Mouse (Mus musculus) ES-E14 (cell line): ENCODE measurements around the gene Rap1gap. TPM values are rescaled to one million over a fixed set of nuclear protein-coding genes. Genes with fewer than 3 reads are reported as not detected.

Source experiments
- DNase-seq: peaks from one replicate; pipeline ENCODE4 v3.0.0-alpha.2; 2013; ENCODE audit warnings: low read depth, low spot score
- H3K27ac ChIP-seq: 2 replicates; pipeline ENCODE4 v1.5.1; 2012; ENCODE audit warnings: low read depth, mild to moderate bottlenecking, low read length, moderate library complexity, mixed read lengths; ENCODE audit not compliant: poor library complexity, insufficient read depth, severe bottlenecking
- H3K36me3 ChIP-seq: 2 replicates; pipeline ENCODE4 v1.6.1; 2012; ENCODE audit warnings: mild to moderate bottlenecking, low read length, moderate library complexity, mixed read lengths; ENCODE audit not compliant: control insufficient read depth, poor library complexity, insufficient read depth, severe bottlenecking
- H3K4me1 ChIP-seq, 2 experiments: fragments of 150-350 bp in 1 of 2; sonication (generic) in 1 of 2; 2 replicates each; pipeline ENCODE4 v1.6.1; 2012; ENCODE audit warnings: low read length in 2 of 2, mild to moderate bottlenecking in 1 of 2, mixed read lengths in 1 of 2; ENCODE audit not compliant: control insufficient read depth in 2 of 2, insufficient read depth in 2 of 2, poor library complexity in 1 of 2
- H3K4me3 ChIP-seq, 2 experiments: fragments of 150-350 bp in 1 of 2; sonication (generic) in 1 of 2; 2 replicates each; pipeline ENCODE4 v1.5.1; 2012; ENCODE audit warnings: low read length in 2 of 2, low read depth in 1 of 2, mild to moderate bottlenecking in 1 of 2, mixed read lengths in 1 of 2; ENCODE audit not compliant: insufficient read depth in 1 of 2, poor library complexity in 1 of 2, severe bottlenecking in 1 of 2
- H3K9ac ChIP-seq: 2 replicates; pipeline ENCODE4 v1.6.1; 2012; ENCODE audit warnings: low read depth, mild to moderate bottlenecking, low read length, mixed read lengths; ENCODE audit not compliant: poor library complexity, insufficient read depth, severe bottlenecking
- H3K9me3 ChIP-seq: fragments of 150-350 bp; sonication (generic); 2 replicates; pipeline ENCODE4 v1.6.1; 2012; ENCODE audit warnings: low read depth, mild to moderate bottlenecking, low read length; ENCODE audit not compliant: control insufficient read depth, insufficient read depth
- CHD2 ChIP-seq: IDR thresholded peaks from 2 replicates; pipeline ENCODE4 v1.6.1; 2014; ENCODE audit warnings: mild to moderate bottlenecking, low read depth, low read length, inconsistent platforms
- HCFC1 ChIP-seq: IDR thresholded peaks from 2 replicates; pipeline ENCODE4 v1.6.1; 2012; ENCODE audit warnings: low read length, inconsistent platforms, borderline replicate concordance; ENCODE audit not compliant: insufficient read depth
- MAFK ChIP-seq: IDR thresholded peaks from 2 replicates; pipeline ENCODE4 v1.6.1; 2014; ENCODE audit warnings: mild to moderate bottlenecking, low read depth, low read length, inconsistent platforms; ENCODE audit not compliant: insufficient read depth
- ZC3H11A ChIP-seq: IDR thresholded peaks from 2 replicates; pipeline ENCODE4 v1.6.1; 2012; ENCODE audit warnings: low read depth, mild to moderate bottlenecking, inconsistent platforms, low read length, borderline replicate concordance
- ZNF384 ChIP-seq: IDR thresholded peaks from 2 replicates; pipeline ENCODE4 v1.6.1; 2012; ENCODE audit warnings: low read depth, low read length, inconsistent platforms
- in situ Hi-C, 2 experiments: fragments of 600-800 bp; cut with MboI; formaldehyde crosslinking; loops; one replicate each; pipeline ENCODE4 v1.15.1; 2025; ENCODE audit warnings: low sequenced_read_pairs in 2 of 2, inconsistent platforms in 1 of 2; ENCODE audit not compliant: unreplicated experiment in 2 of 2
- total RNA-seq: library from RNA; depleted of rRNA; stranded (reverse); fragments of 300-350 nt; gene quantifications from 2 replicates; pipeline ENCODE4 v1.2.3, GENCODE M21; 2012

Rap1gap gene
- total RNA-seq, 1 experiment, result 13.4 TPM

DNA sequence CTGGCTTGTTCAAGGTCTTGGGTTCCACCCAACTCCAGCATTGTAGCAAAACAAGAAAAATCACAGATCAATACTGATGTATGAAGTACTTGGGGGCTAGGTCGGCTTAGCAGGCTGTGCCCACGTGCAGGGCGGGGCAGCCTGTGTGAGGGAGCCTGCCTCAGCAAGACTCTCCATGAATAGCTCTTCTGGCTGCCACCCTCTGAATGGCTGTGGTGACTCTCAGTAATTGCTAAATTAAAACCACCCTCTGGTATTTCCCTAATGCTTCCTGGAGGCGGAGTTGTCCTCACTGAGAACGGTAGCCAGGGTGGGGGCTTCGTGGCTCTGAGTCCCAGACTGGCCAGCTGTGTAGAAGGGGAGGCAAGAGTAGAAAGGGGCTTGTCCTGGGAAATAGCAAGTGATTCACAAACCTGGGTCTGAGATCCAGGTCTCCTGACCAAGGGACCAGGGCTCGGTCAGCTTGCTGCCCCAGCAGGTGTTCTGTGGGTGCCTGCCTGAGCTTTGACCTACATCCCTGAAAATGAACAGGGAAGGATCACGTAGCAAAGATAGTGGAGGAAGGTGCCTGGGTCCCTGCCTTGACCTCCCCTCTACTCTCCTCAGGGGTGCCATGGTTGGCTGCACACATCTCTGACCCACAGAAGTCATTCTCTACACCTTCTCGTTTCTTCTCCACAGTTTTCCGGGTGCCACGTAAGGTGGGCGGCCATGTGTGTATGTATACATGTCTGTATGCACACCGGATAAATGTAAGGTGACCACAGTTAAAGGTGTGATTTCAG, 12.4 kb downstream of the Rap1gap start:
- in situ Hi-C loops, result no loop called here
- H3K4me1 ChIP-seq, result peaks cover 0 to 7% of the 10 kb centered on the region in 2 experiments; a peak in 2 of 4 replicates
- no peak for DNase-seq

GRCm38 (mm10) chr4:137677906-137678305, 13.4 kb downstream of the Rap1gap start:
- Histone ChIP-seq H3K4me1 (peaks cover 0 to 14% of the 10 kb centered on the region in 2 experiments; a peak in 2 of 4 replicates), H3K36me3 (no peaks in the 10 kb centered on the region), H3K27ac (no peak overlapping the region), H3K9ac (no peak overlapping the region), H3K9me3 (no peaks in the 10 kb centered on the region), H3K4me3 (no peak overlapping the region)
- no peak for DNase-seq
- in situ Hi-C loops, result no loop called here
- no peak for TF ChIP-seq ZC3H11A
- no peak for TF ChIP-seq ZNF384
- no peak for TF ChIP-seq HCFC1
- TF ChIP-seq MAFK, result no peak
- TF ChIP-seq CHD2, result no peak

More for the DNA sequence above, 12.4 kb downstream of the Rap1gap start:
- Histone ChIP-seq H3K36me3 (no peaks in the 10 kb centered on the region), H3K27ac (no peak overlapping the region), H3K9ac (no peak overlapping the region), H3K9me3 (no peaks in the 10 kb centered on the region), H3K4me3 (no peak overlapping the region)
- TF ChIP-seq ZNF384 (no peak), ZC3H11A (no peak), CHD2 (no peak), HCFC1 (no peak), MAFK (no peak)

DNA sequence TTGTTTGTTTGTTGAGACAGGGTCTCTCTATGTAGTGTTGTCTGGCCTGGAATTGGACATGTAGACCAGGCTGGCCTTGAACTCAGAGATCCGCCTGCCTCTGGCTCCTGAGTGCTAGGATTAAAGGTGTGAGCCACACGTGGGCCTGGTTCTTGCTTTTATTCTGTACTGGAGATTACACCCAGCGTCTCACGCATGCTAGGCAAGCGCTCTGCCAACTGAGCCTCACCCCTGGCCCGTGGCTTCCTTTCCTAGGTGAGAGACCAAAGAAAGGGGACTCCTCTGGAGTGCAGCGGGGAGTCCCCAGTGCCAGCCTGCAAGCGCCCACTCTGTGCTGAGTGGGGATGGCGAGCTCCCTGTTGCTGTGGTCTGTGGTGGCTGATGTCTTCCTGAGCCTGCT, 14.0 kb downstream of the Rap1gap start:
- in situ Hi-C loops, result no loop called here
- DNase-seq, result no peak
- Histone ChIP-seq H3K4me3 (no peak overlapping the region), H3K4me1 (peaks cover 0 to 15% of the 10 kb centered on the region in 2 experiments; a peak in 2 of 4 replicates), H3K9ac (no peak overlapping the region), H3K27ac (no peak overlapping the region), H3K36me3 (no peaks in the 10 kb centered on the region), H3K9me3 (no peaks in the 10 kb centered on the region)
- TF ChIP-seq HCFC1 (no peak), MAFK (no peak), ZNF384 (no peak), CHD2 (no peak)

DNA sequence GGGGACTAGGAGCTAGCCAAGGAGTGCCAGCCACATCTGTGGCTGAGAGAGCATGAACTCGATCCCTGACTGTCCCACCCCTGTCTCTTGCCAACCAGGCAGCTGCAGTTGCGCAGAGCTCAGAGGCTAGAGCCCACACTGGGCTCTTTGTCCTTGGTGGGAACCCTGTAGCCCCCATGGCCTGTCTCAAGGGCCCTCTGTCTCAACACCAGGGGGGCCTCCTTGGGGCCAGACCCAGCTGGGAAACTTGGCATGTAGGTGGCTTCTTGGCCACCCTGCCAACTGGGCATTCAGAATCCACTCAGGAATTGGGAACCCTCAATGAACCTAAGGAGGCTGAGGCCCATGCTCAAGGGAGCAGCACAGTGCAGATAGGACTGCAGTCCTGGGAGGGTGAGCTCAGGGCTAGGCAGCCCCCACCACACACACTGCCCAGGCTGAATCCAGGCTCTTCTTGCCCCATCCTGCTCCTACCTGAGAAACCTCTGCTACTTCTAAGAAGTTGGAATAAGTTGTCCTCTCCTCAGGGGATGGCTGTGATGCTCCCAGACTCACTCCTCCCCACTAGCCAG, 15.5 kb downstream of the Rap1gap start:
- no peak for DNase-seq
- no peak for TF ChIP-seq ZNF384
- TF ChIP-seq HCFC1, result no peak
- TF ChIP-seq ZC3H11A, result no peak
- TF ChIP-seq MAFK, result no peak
- no peak for TF ChIP-seq CHD2
- Histone ChIP-seq H3K9ac (no peak overlapping the region), H3K36me3 (no peaks in the 10 kb centered on the region), H3K4me3 (no peak overlapping the region), H3K4me1 (peaks cover 2 to 18% of the 10 kb centered on the region in 2 experiments; a peak in 3 of 4 replicates), H3K9me3 (no peaks in the 10 kb centered on the region), H3K27ac (no peak overlapping the region)
- in situ Hi-C loops, result no loop called here
